Mouse (Mus musculus): ENCODE data around the gene Ptpn7. TPM values are rescaled to one million over a fixed set of nuclear protein-coding genes. Genes with fewer than 3 reads are reported as not detected.

The Ptpn7 gene
- polyA plus RNA-seq, 1 experiment from 2014 or later, result 0.24 TPM

DNA sequence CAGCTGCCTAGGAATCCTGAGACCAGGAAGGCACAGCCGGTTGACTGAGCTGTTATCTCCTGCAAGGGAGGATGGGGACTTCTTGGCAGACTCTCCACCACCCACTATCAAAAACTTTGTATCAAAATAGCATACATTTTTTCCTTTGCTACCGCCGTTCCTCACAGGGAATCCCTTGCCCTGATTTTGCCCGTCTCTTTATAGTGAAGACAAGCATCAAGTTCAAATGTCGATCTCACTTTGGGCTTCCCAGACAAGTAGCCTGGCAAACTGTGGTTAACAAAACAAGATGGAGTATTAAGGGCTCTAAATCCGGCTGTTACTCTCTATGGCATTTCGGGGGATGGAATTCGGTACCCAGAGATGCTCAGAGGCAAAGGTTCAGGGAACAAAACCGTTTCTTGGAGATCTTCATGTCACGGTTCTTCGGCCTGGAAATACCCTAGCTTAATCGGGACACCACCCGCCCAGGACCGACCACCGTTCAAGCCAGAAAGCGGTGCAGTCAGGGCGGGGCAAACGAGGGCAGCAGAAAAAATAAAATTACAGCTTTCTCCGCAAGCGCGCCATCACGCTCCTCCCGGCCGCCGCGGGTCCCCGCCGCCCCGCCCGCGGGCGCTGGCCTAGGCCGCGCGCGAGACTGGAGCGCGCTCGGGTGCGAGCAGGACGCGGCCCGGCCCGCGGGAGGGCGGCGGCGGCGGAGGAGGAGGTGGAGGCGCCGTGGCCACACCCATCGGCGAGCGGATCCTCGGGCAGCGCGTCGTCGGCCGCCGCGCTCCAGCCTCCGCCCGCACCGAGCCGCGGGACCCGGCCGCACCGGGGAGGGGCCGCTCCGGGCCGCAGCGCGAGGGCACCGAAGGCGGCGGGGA lies 13.8 kb downstream of the Ptpn7 start, which contains the start of gene Arl8a:
Gene Arl8a (plus strand): TSS at position 748 of the 869 bp plus-strand sequence.
- H3K4me2 ChIP-seq (replicated peaks), result peak within 1 kb of the TSS; percentile 75
- ATAC-seq (replicated peaks), result peak; percentile 79
- under 1% methylated on average over 59 of the region's 78 CpGs for WGBS
- H3K36me3 ChIP-seq, result no peaks in the 10 kb centered on the region
- H3K4me1 ChIP-seq, result peaks cover 36% of the 10 kb centered on the region
- H3K27ac ChIP-seq (replicated peaks), result peak within 1 kb of the TSS; percentile 97
- H3K9me3 ChIP-seq, result no peaks in the 10 kb centered on the region
- H3K27me3 ChIP-seq, result no peaks in the 10 kb centered on the region
- H3K9ac ChIP-seq (replicated peaks), result peak within 1 kb of the TSS; percentile 100
- H3K4me3 ChIP-seq, result peak within 1 kb of the TSS; percentile 100

- H3K4me3 ChIP-seq, result peak overlapping the region; percentile 100
- H3K4me1 ChIP-seq, result peaks cover 37% of the 10 kb centered on the region
- H3K9me3 ChIP-seq, result no peaks in the 10 kb centered on the region
- no peaks in the 10 kb centered on the region for H3K27me3 ChIP-seq
- H3K4me2 ChIP-seq (replicated peaks), result peak overlapping the region; percentile 75
- H3K9ac ChIP-seq (replicated peaks), result peak overlapping the region; percentile 100
- H3K36me3 ChIP-seq, result no peaks in the 10 kb centered on the region; the same call in 1 of the 2 replicates
- under 1% methylated on average over 69 of the region's 69 CpGs for WGBS
- peak overlapping the region; percentile 97 for H3K27ac ChIP-seq (replicated peaks)
- ATAC-seq (replicated peaks), result peak; percentile 72
Observed at GRCm38 (mm10) chr1:135146946-135147701, 14.6 kb downstream of the Ptpn7 start.

DNA sequence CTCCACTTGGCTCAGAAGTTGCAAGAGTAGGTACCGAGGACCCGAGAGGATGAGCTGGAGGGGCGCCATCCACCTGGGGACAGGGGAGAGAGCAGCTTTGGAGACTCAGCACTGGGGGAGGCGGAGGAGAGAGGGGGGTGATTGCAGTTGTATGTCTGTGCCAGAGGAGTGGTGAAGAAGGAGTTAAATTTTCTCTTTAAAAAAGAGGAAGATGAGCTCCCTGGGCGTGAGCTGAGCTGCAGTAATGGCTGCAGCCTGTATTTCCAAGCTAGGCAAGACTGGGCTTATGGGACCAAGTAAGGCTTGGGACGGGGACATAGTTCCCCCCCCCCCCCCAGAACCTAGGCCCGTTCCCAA lies 15.2 kb downstream of the Ptpn7 start:
- no peak; the same call in 1 of the 2 replicates for ATAC-seq (replicated peaks)
- Histone ChIP-seq H3K4me2 (replicated peaks) (peak overlapping the region; percentile 75), H3K9ac (replicated peaks) (peak overlapping the region; percentile 100), H3K9me3 (no peaks in the 10 kb centered on the region), H3K4me3 (peak overlapping the region; percentile 100), H3K36me3 (no peaks in the 10 kb centered on the region; the same call in 1 of the 2 replicates), H3K4me1 (peaks cover 42% of the 10 kb centered on the region), H3K27ac (replicated peaks) (peak overlapping the region; percentile 97), H3K27me3 (no peaks in the 10 kb centered on the region)
- under 1% methylated on average over 7 of the region's 7 CpGs for WGBS

GRCm38 (mm10) chr1:135148476-135148875 lies 16.0 kb downstream of the Ptpn7 start:
- Histone ChIP-seq H3K4me2 (replicated peaks) (peak overlapping the region; percentile 75), H3K27ac (replicated peaks) (peak overlapping the region; percentile 97), H3K4me1 (peaks cover 42% of the 10 kb centered on the region), H3K9ac (replicated peaks) (peak overlapping the region; percentile 100), H3K36me3 (no peaks in the 10 kb centered on the region; the same call in 1 of the 2 replicates), H3K9me3 (no peaks in the 10 kb centered on the region), H3K4me3 (peak overlapping the region; percentile 100), H3K27me3 (no peaks in the 10 kb centered on the region)
- WGBS, result 50% methylated on average over 4 of the region's 4 CpGs
- no peak for ATAC-seq (replicated peaks)

GRCm38 (mm10) chr1:135148996-135149395 lies 16.5 kb downstream of the Ptpn7 start:
- Histone ChIP-seq H3K36me3 (no peaks in the 10 kb centered on the region; the same call in 1 of the 2 replicates), H3K4me2 (replicated peaks) (peak overlapping the region; percentile 75), H3K9ac (replicated peaks) (peak overlapping the region; percentile 100; the same call in 1 of the 2 replicates), H3K4me3 (peak overlapping the region; percentile 100), H3K27ac (replicated peaks) (peak overlapping the region; percentile 97), H3K9me3 (no peaks in the 10 kb centered on the region), H3K27me3 (no peaks in the 10 kb centered on the region), H3K4me1 (peaks cover 46% of the 10 kb centered on the region)
- 17% methylated on average over 5 of the region's 5 CpGs for WGBS
- no peak for ATAC-seq (replicated peaks)

- H3K9ac ChIP-seq (replicated peaks), result peak overlapping the region; percentile 43
- H3K4me1 ChIP-seq, result peaks cover 51% of the 10 kb centered on the region
- no peaks in the 10 kb centered on the region for H3K9me3 ChIP-seq
- H3K36me3 ChIP-seq, result peaks cover 19% of the 10 kb centered on the region
- 22% methylated on average over 12 of the region's 13 CpGs for WGBS
- peak overlapping the region; percentile 94 for H3K27ac ChIP-seq (replicated peaks)
- H3K4me3 ChIP-seq, result peak overlapping the region; percentile 17
- H3K4me2 ChIP-seq (replicated peaks), result peak overlapping the region; percentile 40
- ATAC-seq (replicated peaks), result no peak; the same call in 1 of the 2 replicates
- no peaks in the 10 kb centered on the region for H3K27me3 ChIP-seq
Observed at GRCm38 (mm10) chr1:135154011-135154410, 21.5 kb downstream of the Ptpn7 start.

DNA sequence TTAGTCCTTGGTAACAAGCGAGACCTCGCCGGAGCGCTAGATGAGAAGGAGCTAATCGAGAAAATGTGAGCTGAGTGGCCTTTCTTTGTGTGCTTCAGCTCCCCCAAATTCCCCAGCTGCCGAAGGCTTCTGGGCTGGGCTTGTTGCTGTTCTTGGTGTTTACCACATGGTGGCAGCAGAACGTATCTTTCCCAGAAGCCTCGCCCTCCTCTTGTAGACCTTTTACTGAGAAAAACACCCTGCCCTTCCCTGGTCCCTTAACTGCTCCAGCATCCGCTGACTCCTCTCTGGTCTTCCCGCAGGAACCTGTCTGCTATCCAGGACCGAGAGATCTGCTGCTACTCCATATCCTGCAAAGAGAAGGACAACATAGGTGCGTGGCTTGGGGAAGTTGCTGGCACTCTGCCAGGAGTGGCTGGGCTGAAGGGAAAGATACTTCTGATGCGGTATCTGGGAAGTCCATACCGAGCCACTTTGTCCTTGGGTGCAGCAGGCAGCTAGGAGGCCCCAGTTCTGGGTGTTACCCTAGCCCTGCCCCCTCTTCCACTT lies 22.0 kb downstream of the Ptpn7 start:
- H3K4me2 ChIP-seq (replicated peaks), result peak overlapping the region; percentile 40
- peaks cover 19% of the 10 kb centered on the region for H3K36me3 ChIP-seq
- no peaks in the 10 kb centered on the region for H3K27me3 ChIP-seq
- peak overlapping the region; percentile 94 for H3K27ac ChIP-seq (replicated peaks)
- WGBS, result under 1% methylated on average over 14 of the region's 14 CpGs
- no peaks in the 10 kb centered on the region for H3K9me3 ChIP-seq
- H3K4me3 ChIP-seq, result peak overlapping the region; percentile 17
- peaks cover 51% of the 10 kb centered on the region for H3K4me1 ChIP-seq
- H3K9ac ChIP-seq (replicated peaks), result peak overlapping the region; percentile 43
- peak; percentile 66 for ATAC-seq (replicated peaks)

- Histone ChIP-seq H3K36me3 (peaks cover 19% of the 10 kb centered on the region), H3K9ac (replicated peaks) (no peak overlapping the region), H3K9me3 (no peaks in the 10 kb centered on the region), H3K4me3 (no peak overlapping the region), H3K4me2 (replicated peaks) (no peak overlapping the region), H3K4me1 (peaks cover 36% of the 10 kb centered on the region), H3K27ac (replicated peaks) (peak overlapping the region; percentile 42; the same call in 1 of the 2 replicates), H3K27me3 (no peaks in the 10 kb centered on the region)
- no peak for ATAC-seq (replicated peaks)
- 75% methylated on average over 6 of the region's 6 CpGs for WGBS
Observed at GRCm38 (mm10) chr1:135156300-135156699, 23.8 kb downstream of the Ptpn7 start.

GRCm38 (mm10) chr1:135158633-135159032 lies 26.1 kb downstream of the Ptpn7 start:
- Histone ChIP-seq H3K36me3 (peaks cover 19% of the 10 kb centered on the region), H3K4me3 (no peak overlapping the region), H3K4me2 (replicated peaks) (no peak overlapping the region), H3K9ac (replicated peaks) (no peak overlapping the region), H3K9me3 (no peaks in the 10 kb centered on the region), H3K4me1 (peaks cover 30% of the 10 kb centered on the region), H3K27me3 (no peaks in the 10 kb centered on the region), H3K27ac (replicated peaks) (peak overlapping the region; percentile 79)
- WGBS, result 29% methylated on average over 5 of the region's 5 CpGs
- peak; percentile 62 for ATAC-seq (replicated peaks)

DNA sequence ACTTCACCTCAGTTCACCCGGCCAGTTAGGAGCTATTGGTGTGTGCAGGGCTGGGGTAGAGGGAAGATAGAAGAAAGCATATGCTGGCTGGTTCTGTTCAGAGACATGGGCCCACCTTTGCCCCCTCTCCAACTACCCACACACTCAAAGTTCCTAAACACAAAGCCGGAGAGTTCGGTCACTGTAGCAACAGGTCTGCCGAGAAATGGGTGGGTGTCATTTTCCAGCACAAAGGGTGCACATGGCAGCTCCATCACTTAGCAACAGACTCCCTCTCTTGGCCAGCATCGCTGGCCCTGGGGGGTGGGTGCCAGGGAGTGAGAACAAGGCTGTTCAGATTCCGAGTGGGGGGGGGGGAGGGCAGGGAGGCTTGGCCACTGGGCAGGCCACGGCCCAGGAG lies 26.6 kb downstream of the Ptpn7 start:
- 21% methylated on average over 7 of the region's 7 CpGs for WGBS
- H3K9me3 ChIP-seq, result no peaks in the 10 kb centered on the region
- peak overlapping the region; percentile 79 for H3K27ac ChIP-seq (replicated peaks)
- H3K27me3 ChIP-seq, result no peaks in the 10 kb centered on the region
- peaks cover 19% of the 10 kb centered on the region for H3K36me3 ChIP-seq
- H3K9ac ChIP-seq (replicated peaks), result no peak overlapping the region
- ATAC-seq (replicated peaks), result peak; percentile 58
- no peak overlapping the region for H3K4me2 ChIP-seq (replicated peaks)
- H3K4me3 ChIP-seq, result no peak overlapping the region
- H3K4me1 ChIP-seq, result peaks cover 26% of the 10 kb centered on the region

- H3K4me1 ChIP-seq, result peaks cover 21% of the 10 kb centered on the region
- no peak for ATAC-seq (replicated peaks)
- H3K36me3 ChIP-seq, result peaks cover 19% of the 10 kb centered on the region
- WGBS, result 67% methylated on average over 11 of the region's 11 CpGs
- no peaks in the 10 kb centered on the region for H3K27me3 ChIP-seq
- H3K27ac ChIP-seq (replicated peaks), result peak overlapping the region; percentile 79
- H3K4me2 ChIP-seq (replicated peaks), result no peak overlapping the region
- no peaks in the 10 kb centered on the region for H3K9me3 ChIP-seq
- no peak overlapping the region for H3K9ac ChIP-seq (replicated peaks)
- no peak overlapping the region for H3K4me3 ChIP-seq
Observed at GRCm38 (mm10) chr1:135159556-135160123, 27.1 kb downstream of the Ptpn7 start.

Measured in forebrain, embryonic 15.5 days (tissue).